Mouse (Mus musculus): Measurements from ENCODE around the gene Taco1. TPM values are rescaled to one million over a fixed set of nuclear protein-coding genes. Genes with fewer than 3 reads are reported as not detected.
A peak's percentile ranks its signal among the peaks of the same experiment; 100 is the strongest.
"Not testable (repeated sequence)": the region's sequence is repeated elsewhere in the genome, so short reads cannot be mapped to it uniquely, and the experiment has no call there.

Taco1 gene
- polyA plus RNA-seq (2014; fragmentation: Nextera tagmentation; extraction: Ambion mirVana): 10.5 and 11.1 TPM in 2 replicates

DNA sequence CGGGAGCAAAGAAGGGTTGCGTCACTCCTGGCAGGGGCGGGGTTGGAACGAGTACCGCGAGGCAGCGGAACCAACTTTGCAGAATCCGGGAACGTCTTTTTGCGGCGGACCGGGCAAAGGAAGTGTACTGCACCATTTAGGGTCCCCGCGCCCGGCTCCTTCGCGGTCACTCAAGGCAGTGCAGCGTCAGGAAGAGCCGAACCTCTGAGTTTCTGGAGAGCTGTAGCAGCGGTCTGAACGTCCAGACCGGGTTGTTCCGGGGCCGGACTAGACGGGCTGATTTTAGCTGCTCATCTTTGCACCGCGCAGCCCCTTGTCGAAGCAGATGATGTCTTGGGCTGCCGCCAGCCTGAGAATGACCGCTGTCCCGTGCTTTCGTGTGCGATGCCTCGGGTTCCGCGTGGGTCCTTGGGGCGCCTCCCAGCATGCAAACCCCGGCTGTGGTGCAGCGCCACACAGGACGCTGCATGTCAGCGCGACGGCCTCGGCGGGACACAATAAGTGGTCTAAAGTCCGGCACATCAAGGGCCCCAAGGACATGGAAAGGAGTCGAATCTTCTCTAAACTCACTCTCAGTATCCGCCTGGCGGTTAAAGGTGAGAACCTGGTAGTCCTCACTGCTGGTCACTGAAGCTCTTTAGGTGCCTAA, at the start of gene Taco1:
Gene Taco1 (plus strand): TSS at position 139 of the 649 bp plus-strand sequence.
- H3K27me3 ChIP-seq (ENCODE audit: control insufficient read depth, insufficient read depth, low read length): no peaks in the 10 kb centered on the region
- H3K4me1 ChIP-seq (ENCODE audit: control insufficient read depth, insufficient read depth, low read length): peaks cover 5% of the 10 kb centered on the region; the same call in 1 of the 2 replicates
- H3K4me3 ChIP-seq (ENCODE audit: low read depth, low read length): peak within 1 kb of the TSS; percentile 80
- H3K36me3 ChIP-seq (ENCODE audit: control insufficient read depth, insufficient read depth, low read length): no peaks in the 10 kb centered on the region
- H3K9ac ChIP-seq (ENCODE audit: low read length): peak within 1 kb of the TSS; percentile 73
- H3K4me2 ChIP-seq: peak within 1 kb of the TSS; percentile 88
- WGBS: under 1% methylated on average over 49 of the region's 49 CpGs
- H3K27ac ChIP-seq (ENCODE audit: low read depth, low read length): peak within 1 kb of the TSS; percentile 41; the same call in 1 of the 2 replicates
- H3K9me3 ChIP-seq (ENCODE audit: control insufficient read depth, low read length): no peaks in the 10 kb centered on the region
- ATAC-seq (ENCODE audit: low FRiP score) (peak; percentile 97), DNase-seq (ENCODE audit: low spot score, missing footprints) (peak; percentile 98)

DNA sequence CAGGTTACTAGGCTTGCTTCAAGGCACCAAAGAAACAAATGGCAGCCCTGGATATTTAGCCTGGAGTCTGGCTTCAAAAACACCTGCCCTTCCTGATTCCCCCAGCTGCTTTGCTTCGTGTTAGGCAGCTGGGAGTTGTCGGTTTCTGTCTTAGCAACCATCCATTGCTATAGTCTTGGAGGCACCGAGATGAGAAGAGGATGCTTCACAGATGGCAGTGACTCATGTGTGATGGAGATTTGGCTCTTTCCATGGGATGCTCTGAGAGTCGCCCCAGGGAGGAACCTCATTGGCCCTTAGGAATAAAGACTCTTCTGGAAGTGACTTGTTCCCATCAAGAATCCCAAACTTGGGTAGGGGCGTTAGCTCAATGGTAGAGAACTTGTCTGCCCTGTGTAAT, 49.4 kb upstream of the Taco1 start:
- Histone ChIP-seq H3K4me3 (ENCODE audit: low read depth, low read length) (no peak overlapping the region), H3K4me2 (no peak overlapping the region), H3K4me1 (ENCODE audit: control insufficient read depth, insufficient read depth, low read length) (0 out of 2 replicates have a peak, but pooled peaks cover 5% of the 10 kb centered on the region), H3K36me3 (ENCODE audit: control insufficient read depth, insufficient read depth, low read length) (no peaks in the 10 kb centered on the region), H3K9me3 (ENCODE audit: control insufficient read depth, low read length) (no peaks in the 10 kb centered on the region), H3K27me3 (ENCODE audit: control insufficient read depth, insufficient read depth, low read length) (0 out of 2 replicates have a peak, but pooled peaks cover 6% of the 10 kb centered on the region), H3K9ac (ENCODE audit: low read length) (no peak overlapping the region), H3K27ac (ENCODE audit: low read depth, low read length) (no peak overlapping the region)
- 87% methylated on average over 5 of the region's 5 CpGs for whole genome bisulfite sequencing
- ATAC-seq (ENCODE audit: low FRiP score) (no peak), DNase-seq (ENCODE audit: low spot score, missing footprints) (no peak)

DNA sequence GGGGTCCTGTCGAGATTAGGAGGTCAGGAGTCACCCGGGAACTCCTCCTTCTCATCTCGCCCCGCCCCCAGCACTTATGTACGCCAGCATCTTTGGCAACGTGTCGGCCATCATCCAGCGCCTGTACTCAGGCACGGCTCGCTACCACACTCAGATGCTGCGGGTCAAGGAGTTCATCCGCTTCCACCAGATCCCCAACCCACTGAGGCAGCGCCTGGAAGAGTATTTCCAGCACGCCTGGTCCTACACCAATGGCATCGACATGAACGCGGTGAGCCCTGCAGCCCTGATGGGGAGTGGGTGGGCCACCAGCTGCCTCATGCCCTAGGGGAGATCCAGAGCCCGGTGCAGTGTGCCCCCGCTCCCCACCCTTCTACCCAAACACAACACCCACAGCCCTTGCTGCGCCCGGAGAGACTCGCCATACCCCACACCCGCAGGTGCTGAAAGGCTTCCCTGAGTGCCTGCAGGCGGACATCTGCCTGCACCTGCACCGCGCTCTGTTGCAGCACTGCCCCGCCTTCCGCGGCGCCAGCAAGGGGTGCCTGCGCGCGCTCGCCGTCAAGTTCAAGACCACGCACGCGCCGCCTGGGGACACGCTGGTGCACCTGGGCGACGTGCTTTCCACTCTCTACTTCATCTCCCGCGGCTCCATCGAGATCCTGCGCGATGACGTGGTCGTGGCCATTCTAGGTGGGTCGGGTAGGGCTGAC, 45.7 kb upstream of the Taco1 start:
- ATAC-seq (ENCODE audit: low FRiP score): peak; percentile 65; the same call in 1 of the 2 replicates
- Histone ChIP-seq H3K9me3 (ENCODE audit: control insufficient read depth, low read length) (no peaks in the 10 kb centered on the region), H3K9ac (ENCODE audit: low read length) (peak overlapping the region; percentile 29), H3K4me2 (peak overlapping the region; percentile 66), H3K27me3 (ENCODE audit: control insufficient read depth, insufficient read depth, low read length) (0 out of 2 replicates have a peak, but pooled peaks cover 6% of the 10 kb centered on the region), H3K4me3 (ENCODE audit: low read depth, low read length) (peak overlapping the region; percentile 33), H3K27ac (ENCODE audit: low read depth, low read length) (no peak overlapping the region), H3K4me1 (ENCODE audit: control insufficient read depth, insufficient read depth, low read length) (0 out of 2 replicates have a peak, but pooled peaks cover 5% of the 10 kb centered on the region), H3K36me3 (ENCODE audit: control insufficient read depth, insufficient read depth, low read length) (no peaks in the 10 kb centered on the region)
- peak; percentile 94 for DNase-seq (ENCODE audit: low spot score, missing footprints)
- under 1% methylated on average over 50 of the region's 50 CpGs for WGBS

DNA sequence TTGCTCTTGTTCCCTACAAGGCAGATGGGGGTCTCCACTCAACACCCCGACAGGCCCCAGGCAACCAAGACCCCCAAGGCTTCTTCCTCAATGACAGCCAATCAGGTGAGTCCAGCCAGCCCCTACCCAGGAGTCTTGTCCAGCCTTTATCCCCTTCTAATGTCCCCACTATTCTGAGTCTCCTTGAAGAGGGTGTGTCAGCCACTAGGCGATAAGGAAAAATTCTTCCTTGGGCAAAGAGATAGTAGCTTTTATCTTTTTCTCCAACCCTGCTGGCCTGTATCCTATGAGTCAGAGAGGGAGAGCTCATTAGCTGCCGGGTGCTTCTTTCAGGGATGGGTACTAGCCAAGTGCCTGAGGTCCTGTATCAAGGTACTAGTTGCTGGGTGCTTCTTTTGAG, 40.1 kb upstream of the Taco1 start:
- Histone ChIP-seq H3K4me2 (no peak overlapping the region), H3K9ac (ENCODE audit: low read length) (no peak overlapping the region), H3K36me3 (ENCODE audit: control insufficient read depth, insufficient read depth, low read length) (no peaks in the 10 kb centered on the region), H3K4me1 (ENCODE audit: control insufficient read depth, insufficient read depth, low read length) (no peaks in the 10 kb centered on the region), H3K4me3 (ENCODE audit: low read depth, low read length) (no peak overlapping the region), H3K27me3 (ENCODE audit: control insufficient read depth, insufficient read depth, low read length) (no peaks in the 10 kb centered on the region), H3K27ac (ENCODE audit: low read depth, low read length) (no peak overlapping the region), H3K9me3 (ENCODE audit: control insufficient read depth, low read length) (no peaks in the 10 kb centered on the region)
- DNase-seq (ENCODE audit: low spot score, missing footprints): no peak
- 88% methylated on average over 3 of the region's 3 CpGs for WGBS
- ATAC-seq (ENCODE audit: low FRiP score): no peak

DNA sequence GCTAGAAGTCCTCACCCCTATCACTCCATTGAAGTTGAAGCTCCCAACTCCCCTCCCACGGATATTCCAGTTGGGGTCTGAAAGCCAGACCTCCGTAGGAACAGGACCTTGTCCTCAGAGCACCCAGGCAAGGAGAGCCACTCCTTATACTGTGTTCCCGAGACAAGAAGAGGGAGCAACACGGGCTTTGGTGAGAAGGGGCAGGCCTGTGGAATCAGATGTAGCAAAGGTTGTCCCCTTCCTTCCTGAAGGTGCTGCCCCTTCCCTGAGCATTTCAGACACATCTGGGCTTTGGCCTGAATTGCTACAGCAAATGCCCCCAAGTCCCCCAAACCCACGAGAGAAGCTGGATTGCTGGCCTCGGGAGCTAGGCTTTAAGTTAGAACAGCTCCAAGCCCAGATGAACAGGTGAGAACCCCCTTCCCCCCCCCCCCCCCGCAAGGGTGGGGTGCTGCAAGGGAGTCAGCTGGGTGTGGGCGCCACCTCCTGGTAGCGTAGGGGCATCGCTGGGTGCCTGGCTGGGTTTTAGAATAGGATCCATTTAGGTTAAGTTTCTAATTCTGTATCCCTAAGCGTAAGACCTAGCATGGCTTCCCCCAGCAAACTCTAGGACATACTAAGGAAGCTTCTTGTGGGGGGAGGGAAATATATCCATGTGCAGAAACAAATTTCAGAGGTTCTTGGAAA, 39.3 kb upstream of the Taco1 start:
- no peaks in the 10 kb centered on the region for H3K36me3 ChIP-seq (ENCODE audit: control insufficient read depth, insufficient read depth, low read length)
- no peaks in the 10 kb centered on the region for H3K9me3 ChIP-seq (ENCODE audit: control insufficient read depth, low read length)
- H3K27me3 ChIP-seq (ENCODE audit: control insufficient read depth, insufficient read depth, low read length): no peaks in the 10 kb centered on the region
- no peaks in the 10 kb centered on the region for H3K4me1 ChIP-seq (ENCODE audit: control insufficient read depth, insufficient read depth, low read length)
- no peak overlapping the region for H3K4me2 ChIP-seq
- no peak overlapping the region for H3K9ac ChIP-seq (ENCODE audit: low read length)
- no peak overlapping the region for H3K27ac ChIP-seq (ENCODE audit: low read depth, low read length)
- peak; percentile 92 for DNase-seq (ENCODE audit: low spot score, missing footprints)
- no peak overlapping the region for H3K4me3 ChIP-seq (ENCODE audit: low read depth, low read length)
- 0 out of 2 replicates have a peak, but pooled peaks have one; percentile 19 for ATAC-seq (ENCODE audit: low FRiP score)
- WGBS: 43% methylated on average over 11 of the region's 11 CpGs

DNA sequence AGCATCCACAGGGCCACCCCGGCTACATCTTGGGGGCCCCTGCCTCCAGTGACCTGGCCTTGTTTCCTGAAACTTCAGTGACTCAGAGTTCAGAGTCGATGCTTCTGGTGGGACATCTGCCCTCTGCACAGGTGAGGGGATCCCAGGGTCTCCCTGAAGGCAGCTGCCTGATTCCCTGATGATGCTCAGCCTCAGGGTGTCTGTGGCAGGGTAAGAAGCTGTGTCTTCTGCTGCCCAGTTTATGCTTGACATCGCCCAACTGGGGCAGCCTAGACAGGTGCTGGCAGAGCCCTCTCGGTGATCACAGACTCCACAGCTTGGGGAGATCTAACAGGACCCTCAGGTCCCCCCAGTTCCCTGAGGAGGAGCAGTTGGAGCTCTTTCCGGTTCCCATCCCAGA, 38.3 kb upstream of the Taco1 start:
- ATAC-seq (ENCODE audit: low FRiP score) (no peak), DNase-seq (ENCODE audit: low spot score, missing footprints) (no peak)
- Histone ChIP-seq H3K27ac (ENCODE audit: low read depth, low read length) (no peak overlapping the region), H3K4me3 (ENCODE audit: low read depth, low read length) (no peak overlapping the region), H3K36me3 (ENCODE audit: control insufficient read depth, insufficient read depth, low read length) (no peaks in the 10 kb centered on the region), H3K9me3 (ENCODE audit: control insufficient read depth, low read length) (no peaks in the 10 kb centered on the region), H3K27me3 (ENCODE audit: control insufficient read depth, insufficient read depth, low read length) (no peaks in the 10 kb centered on the region), H3K9ac (ENCODE audit: low read length) (no peak overlapping the region), H3K4me2 (no peak overlapping the region), H3K4me1 (ENCODE audit: control insufficient read depth, insufficient read depth, low read length) (no peaks in the 10 kb centered on the region)
- 89% methylated on average over 5 of the region's 5 CpGs for WGBS

DNA sequence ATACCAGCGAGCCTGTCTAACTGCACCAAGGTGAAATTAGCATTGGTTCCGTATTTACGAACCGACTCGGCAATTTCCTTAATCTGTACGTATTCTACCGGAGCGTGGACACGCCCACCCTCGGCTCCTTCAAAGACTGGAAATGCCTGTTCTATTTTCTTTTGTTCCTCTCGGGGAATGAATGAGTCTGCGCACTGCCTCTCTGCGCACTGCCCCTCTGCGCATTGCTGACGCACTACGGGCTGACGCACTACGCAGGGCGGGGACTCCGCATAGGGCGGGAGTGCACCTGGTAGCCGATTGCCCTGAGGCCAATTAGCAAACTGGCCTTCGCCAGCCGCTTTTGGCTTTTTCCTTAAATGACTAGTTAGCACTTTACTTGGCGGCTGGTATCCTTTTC, 33.8 kb upstream of the Taco1 start:
- not testable (repeated sequence) for H3K27me3 ChIP-seq (ENCODE audit: control insufficient read depth, insufficient read depth, low read length); H3K4me1 ChIP-seq (ENCODE audit: control insufficient read depth, insufficient read depth, low read length); H3K4me2 ChIP-seq; H3K27ac ChIP-seq (ENCODE audit: low read depth, low read length); H3K9me3 ChIP-seq (ENCODE audit: control insufficient read depth, low read length); H3K36me3 ChIP-seq (ENCODE audit: control insufficient read depth, insufficient read depth, low read length); ATAC-seq (ENCODE audit: low FRiP score); DNase-seq (ENCODE audit: low spot score, missing footprints); H3K9ac ChIP-seq (ENCODE audit: low read length)
- 17% methylated on average over 3 of the region's 25 CpGs for WGBS
- H3K4me3 ChIP-seq (ENCODE audit: low read depth, low read length): peak overlapping the region; percentile 25; the same call in 1 of the 2 replicates

DNA sequence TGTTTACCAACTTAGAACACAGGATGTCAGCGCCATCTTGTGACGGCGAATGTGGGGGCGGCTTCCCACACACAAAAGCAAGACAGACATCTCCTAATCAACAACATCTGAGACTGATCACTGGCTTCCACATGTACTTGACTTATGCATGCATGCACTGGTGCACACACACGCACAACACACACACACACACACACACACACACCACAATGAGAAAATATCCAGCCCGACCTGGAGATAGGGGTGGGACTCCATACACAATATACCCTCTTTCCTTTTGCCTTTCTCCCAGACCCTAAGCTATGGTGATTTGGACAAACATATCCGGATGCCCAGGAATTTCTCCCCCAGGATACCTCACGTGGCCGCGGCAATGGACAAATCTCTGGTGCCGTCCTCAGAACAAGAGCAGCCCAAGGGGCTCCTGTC, 32.4 kb upstream of the Taco1 start:
- Histone ChIP-seq H3K4me1 (ENCODE audit: control insufficient read depth, insufficient read depth, low read length) (peaks cover 11% of the 10 kb centered on the region), H3K9ac (ENCODE audit: low read length) (peak overlapping the region; percentile 21; the same call in 1 of the 2 replicates), H3K9me3 (ENCODE audit: control insufficient read depth, low read length) (no peaks in the 10 kb centered on the region), H3K27ac (ENCODE audit: low read depth, low read length) (0 out of 2 replicates have a peak overlapping the region, but pooled peaks have one; percentile 5), H3K36me3 (ENCODE audit: control insufficient read depth, insufficient read depth, low read length) (no peaks in the 10 kb centered on the region), H3K4me2 (peak overlapping the region; percentile 34), H3K27me3 (ENCODE audit: control insufficient read depth, insufficient read depth, low read length) (no peaks in the 10 kb centered on the region), H3K4me3 (ENCODE audit: low read depth, low read length) (no peak overlapping the region)
- 45% methylated on average over 11 of the region's 11 CpGs for WGBS
- DNase-seq (ENCODE audit: low spot score, missing footprints): peak; percentile 88
- ATAC-seq (ENCODE audit: low FRiP score): peak; percentile 27; the same call in 1 of the 2 replicates
